Mouse (Mus musculus) intestine, embryonic 14.5 days (tissue): ENCODE data around the gene Gm11985. TPM values are rescaled to one million over a fixed set of nuclear protein-coding genes. Genes with fewer than 3 reads are reported as not detected.

Experiments
- ATAC-seq: fragments of 200-750 bp; cut with Nextera tagmentation; replicated peaks from 2 replicates; pipeline ENCODE4 v1.8.0; 2017; ENCODE audit warnings: low read depth, moderate number of reproducible peaks, moderate TSS enrichment, moderate library complexity; ENCODE audit not compliant: low FRiP score, low TSS enrichment
- DNase-seq: peaks from one replicate; pipeline ENCODE4 v3.0.0-alpha.2; 2018; ENCODE audit warnings: low spot score
- H3K27ac ChIP-seq: fragments of 300-500 bp; sonication (generic); 2 replicates; pipeline ENCODE4 v1.5.1; 2014; ENCODE audit warnings: low read depth, mild to moderate bottlenecking, control low read depth
- H3K27me3 ChIP-seq: fragments of 300-500 bp; sonication (generic); replicated peaks from 2 replicates; pipeline ENCODE4 v1.6.1; 2014; ENCODE audit warnings: low read length, control low read depth; ENCODE audit not compliant: control insufficient read depth, insufficient read depth
- H3K36me3 ChIP-seq: fragments of 300-500 bp; sonication (generic); 2 replicates; pipeline ENCODE4 v1.6.1; 2014; ENCODE audit warnings: low read length, control low read depth; ENCODE audit not compliant: control insufficient read depth, insufficient read depth
- H3K4me1 ChIP-seq: fragments of 300-500 bp; sonication (generic); replicated peaks from 2 replicates; pipeline ENCODE4 v1.6.1; 2014; ENCODE audit warnings: low read length, control low read depth, mixed read lengths; ENCODE audit not compliant: control insufficient read depth, insufficient read depth
- H3K4me2 ChIP-seq: fragments of 300-500 bp; sonication (generic); 2 replicates; pipeline ENCODE4 v1.6.1; 2014; ENCODE audit warnings: low read length
- H3K4me3 ChIP-seq: fragments of 300-500 bp; sonication (generic); 2 replicates; pipeline ENCODE4 v1.5.1; 2014; ENCODE audit warnings: low read depth, low read length, control low read depth, mixed read lengths
- H3K9ac ChIP-seq: fragments of 300-500 bp; sonication (generic); 2 replicates; pipeline ENCODE4 v1.6.1; 2014; ENCODE audit warnings: mild to moderate bottlenecking, low read length
- H3K9me3 ChIP-seq: fragments of 300-500 bp; sonication (generic); 2 replicates; pipeline ENCODE4 v1.6.1; 2016; ENCODE audit warnings: low read length, control low read depth; ENCODE audit not compliant: control insufficient read depth
- WGBS: fragments of 180-500 bp; shearing (Covaris S2); extraction: QIAGEN DNeasy Blood & Tissue Kit; methylation state at CpG from one replicate; pipeline ENCODE4 v1.1.7; 2014; 5-methylcytosine and 5-hydroxymethylcytosine counted together
- polyA plus RNA-seq: library from polyadenylated mRNA; unstranded; fragments of >200 nt; fragmentation: Nextera tagmentation; extraction: Ambion mirVana; gene quantifications from 2 replicates; pipeline ENCODE4 v1.2.1, GENCODE M21; 2014

Gene Gm11985
- polyA plus RNA-seq, 1 experiment from 2014 or later, result not detected

DNA sequence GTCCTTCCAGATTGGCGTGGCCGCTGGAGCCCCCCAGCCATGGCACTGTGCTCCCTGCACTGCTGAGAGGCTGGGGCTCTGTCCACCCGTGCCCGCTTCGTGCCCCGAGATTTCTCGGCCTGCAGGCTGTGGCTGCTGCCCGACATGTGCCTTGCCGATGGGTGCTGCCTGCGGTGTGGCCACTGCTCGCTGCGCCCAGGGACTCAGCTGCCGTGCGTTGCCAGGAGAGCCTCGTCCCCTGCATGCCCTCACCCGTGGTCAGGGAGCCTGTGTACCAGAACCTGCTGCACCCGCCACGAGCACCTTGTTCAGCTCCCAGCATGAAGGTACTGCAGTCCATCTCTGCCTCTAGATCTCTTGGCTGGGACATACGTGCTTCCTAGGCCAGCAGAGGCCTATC lies 9.6 kb upstream of the Gm11985 start:
- no peak overlapping the region for H3K27ac ChIP-seq
- peak; percentile 1; the same call in 1 of the 2 replicates for ATAC-seq

DNA sequence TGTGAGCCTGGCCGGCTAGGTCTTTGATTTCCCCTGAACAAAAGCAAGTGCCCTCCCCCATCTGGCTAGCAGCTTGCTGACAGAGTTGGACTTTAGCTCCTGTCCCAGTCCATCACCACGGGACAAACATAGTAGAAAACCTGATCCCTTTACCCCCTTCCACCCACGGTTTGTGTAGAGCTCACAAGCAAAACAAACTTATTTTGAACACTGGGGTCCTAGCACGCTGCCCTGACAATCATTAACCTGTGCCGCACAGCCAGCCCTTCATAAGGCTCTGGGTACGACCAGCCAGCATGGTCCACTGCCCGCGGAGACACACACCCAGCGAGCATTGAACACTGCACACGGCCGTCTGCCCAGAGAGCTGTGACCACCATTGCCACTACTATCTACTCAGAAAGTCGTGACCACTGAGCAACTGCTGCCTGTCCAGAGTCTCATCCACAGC lies 9.1 kb upstream of the Gm11985 start, which contains the start of gene Igfbp1:
Gene Igfbp1, plus strand, starts transcription at position 292 of the 451 bp plus-strand sequence.
- Histone ChIP-seq H3K9ac (no peak within 1 kb of the TSS), H3K27me3 (no peaks in the 10 kb centered on the region), H3K4me3 (no peak within 1 kb of the TSS), H3K9me3 (0 out of 2 replicates have a peak, but pooled peaks cover 4% of the 10 kb centered on the region), H3K4me2 (no peak within 1 kb of the TSS), H3K4me1 (no peaks in the 10 kb centered on the region), H3K36me3 (no peaks in the 10 kb centered on the region), H3K27ac (no peak within 1 kb of the TSS)
- DNase-seq, result no peak
- 54% methylated on average over 12 of the region's 12 CpGs for WGBS
- peak; percentile 20; the same call in 1 of the 2 replicates for ATAC-seq

More for the DNA sequence above, 9.6 kb upstream of the Gm11985 start:
- H3K4me1 ChIP-seq, result no peaks in the 10 kb centered on the region
- no peak overlapping the region for H3K4me2 ChIP-seq
- 92% methylated on average over 19 of the region's 19 CpGs for WGBS
- DNase-seq, result no peak
- no peak overlapping the region for H3K4me3 ChIP-seq
- H3K9ac ChIP-seq, result no peak overlapping the region
- no peaks in the 10 kb centered on the region for H3K27me3 ChIP-seq
- H3K9me3 ChIP-seq, result 0 out of 2 replicates have a peak, but pooled peaks cover 4% of the 10 kb centered on the region
- no peaks in the 10 kb centered on the region for H3K36me3 ChIP-seq

DNA sequence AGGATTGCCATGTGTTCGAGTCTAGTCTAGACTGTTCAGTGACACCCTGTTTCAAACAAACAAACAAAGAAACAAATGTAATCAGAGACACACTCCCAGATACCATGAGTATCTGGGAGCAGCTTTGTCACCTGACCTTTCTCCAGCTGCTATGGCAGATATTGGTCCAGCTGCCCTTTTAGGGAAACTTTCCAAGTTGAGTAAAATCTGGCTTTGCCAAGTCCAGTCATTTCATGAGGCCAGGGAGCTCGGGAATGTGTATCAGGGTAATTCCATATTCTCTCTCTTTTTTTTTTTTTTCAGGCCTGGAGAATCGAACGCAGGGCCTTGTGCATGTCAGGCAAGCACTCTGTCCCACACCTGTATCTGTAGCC lies 6.9 kb upstream of the Gm11985 start:
- Histone ChIP-seq H3K36me3 (no peaks in the 10 kb centered on the region), H3K4me1 (no peaks in the 10 kb centered on the region), H3K4me2 (no peak overlapping the region), H3K27ac (no peak overlapping the region), H3K4me3 (no peak overlapping the region), H3K27me3 (no peaks in the 10 kb centered on the region), H3K9ac (no peak overlapping the region), H3K9me3 (0 out of 2 replicates have a peak, but pooled peaks cover 4% of the 10 kb centered on the region)
- WGBS, result 88% methylated on average over 4 of the region's 4 CpGs
- ATAC-seq (no peak), DNase-seq (no peak)

DNA sequence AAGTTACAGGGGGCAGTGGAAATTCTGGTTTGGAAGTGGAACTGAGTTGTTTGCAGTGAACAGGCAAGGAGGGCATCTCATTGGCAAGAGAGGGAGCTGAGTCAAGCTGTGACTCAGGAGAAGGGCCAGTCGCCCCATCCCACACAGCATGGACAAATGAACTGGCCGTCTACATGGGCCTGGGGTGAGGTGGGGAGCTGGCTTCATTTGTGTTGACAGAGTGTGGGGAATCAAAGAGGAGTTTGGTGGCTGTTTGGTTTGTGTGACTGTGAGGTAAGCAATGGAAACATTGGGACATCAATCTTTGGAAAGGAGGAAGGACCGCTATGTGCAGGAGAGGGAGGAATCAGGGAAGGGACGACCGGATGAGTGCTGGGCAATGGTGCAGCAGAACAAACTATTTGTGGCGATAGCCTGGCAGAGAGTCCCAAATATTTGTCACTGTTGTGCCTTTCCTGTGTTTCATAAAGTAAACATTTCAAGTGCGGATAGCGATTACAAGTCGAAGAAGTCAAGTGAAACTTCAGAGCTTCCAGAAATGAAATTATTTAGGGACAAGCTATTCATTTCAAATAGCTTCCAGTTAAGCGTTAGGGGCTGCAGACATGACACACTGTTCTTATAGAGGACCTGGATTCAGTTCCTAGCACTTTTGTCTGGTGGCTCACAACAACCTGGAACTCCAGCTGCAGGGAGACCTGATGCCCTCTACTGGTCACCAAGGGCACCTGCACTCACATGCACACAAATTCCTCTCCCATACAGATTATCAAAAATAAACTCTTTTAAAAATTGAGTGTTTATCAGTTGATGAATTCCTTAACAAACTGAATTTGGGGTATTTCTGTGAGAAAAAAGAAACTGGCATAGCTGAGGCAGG lies 6.3 kb upstream of the Gm11985 start:
- no peak overlapping the region for H3K9ac ChIP-seq
- ATAC-seq (no peak), DNase-seq (no peak)
- no peak overlapping the region for H3K4me2 ChIP-seq
- no peak overlapping the region for H3K27ac ChIP-seq
- no peaks in the 10 kb centered on the region for H3K36me3 ChIP-seq
- no peaks in the 10 kb centered on the region for H3K4me1 ChIP-seq
- H3K4me3 ChIP-seq, result no peak overlapping the region
- 0 out of 2 replicates have a peak, but pooled peaks cover 4% of the 10 kb centered on the region for H3K9me3 ChIP-seq
- H3K27me3 ChIP-seq, result no peaks in the 10 kb centered on the region
- 86% methylated on average over 10 of the region's 10 CpGs for WGBS

DNA sequence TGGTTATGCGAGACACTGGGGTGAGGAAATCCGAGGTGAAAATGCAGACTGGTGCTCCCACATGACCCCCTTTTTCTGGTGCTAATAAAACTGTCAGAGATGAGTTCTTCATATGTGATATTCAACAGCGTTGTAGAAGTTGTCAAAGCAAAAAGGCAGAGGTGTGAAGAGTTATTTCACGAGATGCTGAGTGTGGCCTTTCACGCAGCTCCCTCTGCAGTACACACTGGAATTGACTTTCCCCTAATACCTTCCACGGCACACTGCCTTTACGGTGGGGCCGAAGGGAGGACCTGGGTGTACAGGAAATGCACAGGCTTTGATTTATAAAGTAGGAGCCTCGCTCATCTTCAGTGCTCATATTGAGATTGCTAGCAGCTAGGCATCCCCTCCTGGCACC lies 4.8 kb upstream of the Gm11985 start:
- H3K4me2 ChIP-seq, result no peak overlapping the region
- H3K27ac ChIP-seq, result no peak overlapping the region
- no peak for ATAC-seq
- no peak for DNase-seq
- H3K27me3 ChIP-seq, result no peaks in the 10 kb centered on the region
- H3K36me3 ChIP-seq, result no peaks in the 10 kb centered on the region
- no peak overlapping the region for H3K9ac ChIP-seq
- no peaks in the 10 kb centered on the region for H3K4me1 ChIP-seq
- H3K4me3 ChIP-seq, result no peak overlapping the region
- WGBS, result 42% methylated on average over 9 of the region's 9 CpGs
- 0 out of 2 replicates have a peak, but pooled peaks cover 4% of the 10 kb centered on the region for H3K9me3 ChIP-seq

DNA sequence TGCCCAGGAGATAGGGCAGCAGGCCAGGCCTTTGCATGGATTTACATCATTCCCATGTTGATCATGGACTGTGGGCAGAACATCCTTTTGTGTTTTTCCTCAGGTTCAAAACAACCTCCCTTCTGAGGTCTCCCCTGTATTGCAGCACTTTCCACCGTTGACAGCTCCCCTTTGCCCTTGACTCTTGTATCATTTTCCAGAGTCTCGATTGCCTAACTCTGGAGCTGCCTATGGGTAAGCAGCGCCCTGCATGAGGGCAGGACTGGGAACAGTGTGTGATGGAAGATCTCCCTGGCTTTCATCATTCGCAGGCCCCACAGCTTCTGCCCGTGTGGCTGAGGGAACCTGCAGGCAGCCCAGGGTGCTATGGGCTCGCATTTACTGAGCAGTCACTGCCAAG lies 4.3 kb upstream of the Gm11985 start:
- WGBS, result 38% methylated on average over 6 of the region's 6 CpGs
- Histone ChIP-seq H3K4me1 (no peaks in the 10 kb centered on the region), H3K27ac (no peak overlapping the region), H3K4me2 (no peak overlapping the region), H3K27me3 (no peaks in the 10 kb centered on the region), H3K4me3 (no peak overlapping the region), H3K9ac (no peak overlapping the region), H3K36me3 (no peaks in the 10 kb centered on the region), H3K9me3 (0 out of 2 replicates have a peak, but pooled peaks cover 4% of the 10 kb centered on the region)
- ATAC-seq (no peak), DNase-seq (no peak)

DNA sequence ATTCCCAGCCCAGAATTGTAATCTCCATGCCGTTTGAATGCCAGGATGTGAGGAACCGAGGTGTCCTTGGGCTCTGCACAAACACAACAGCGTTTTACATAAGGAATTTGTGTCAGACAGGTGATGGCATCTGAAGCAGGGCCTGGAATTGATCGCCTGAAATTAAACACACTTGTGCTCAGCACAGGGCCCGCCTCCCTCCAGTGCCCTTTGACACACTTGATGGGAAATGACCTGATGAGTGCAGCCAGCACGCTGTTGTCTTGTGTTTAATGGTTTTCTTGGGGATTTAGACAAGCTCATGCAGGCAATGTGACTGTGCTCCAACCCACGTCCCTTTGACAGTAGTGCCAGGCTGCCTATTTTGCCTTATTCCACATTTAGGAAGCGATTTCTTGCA lies 897 bp downstream of the Gm11985 start:
- Histone ChIP-seq H3K27ac (no peak overlapping the region), H3K4me2 (no peak overlapping the region), H3K36me3 (no peaks in the 10 kb centered on the region), H3K4me3 (no peak overlapping the region), H3K27me3 (no peaks in the 10 kb centered on the region), H3K9ac (no peak overlapping the region), H3K4me1 (no peaks in the 10 kb centered on the region; the same call in 1 of the 2 replicates), H3K9me3 (no peaks in the 10 kb centered on the region)
- DNase-seq (no peak), ATAC-seq (no peak)
- WGBS, result 46% methylated on average over 8 of the region's 8 CpGs

DNA sequence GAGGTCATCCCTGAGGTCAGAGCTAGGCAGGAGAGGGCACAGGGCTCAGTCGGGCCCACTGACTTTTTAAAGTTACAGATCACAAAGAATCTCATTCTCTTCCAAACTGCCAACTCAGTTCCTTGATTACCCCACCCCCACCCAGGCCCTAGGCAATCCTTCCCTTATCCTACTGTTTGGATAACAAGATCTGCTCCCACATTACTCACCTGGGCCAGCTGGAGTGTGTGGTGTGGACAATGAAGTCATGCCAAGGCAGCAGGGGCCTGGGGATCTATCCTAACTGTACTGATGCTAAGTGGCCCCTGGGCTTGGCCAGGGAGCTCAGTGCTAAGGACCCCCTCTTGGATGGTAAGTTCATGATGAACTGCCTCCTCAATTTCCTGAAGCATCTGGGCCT lies 3.9 kb downstream of the Gm11985 start:
- Histone ChIP-seq H3K9ac (no peak overlapping the region), H3K4me1 (no peaks in the 10 kb centered on the region; the same call in 1 of the 2 replicates), H3K36me3 (no peaks in the 10 kb centered on the region), H3K4me3 (no peak overlapping the region), H3K9me3 (no peaks in the 10 kb centered on the region), H3K4me2 (no peak overlapping the region), H3K27me3 (no peaks in the 10 kb centered on the region), H3K27ac (no peak overlapping the region)
- WGBS, result 39% methylated on average over 1 of the region's 1 CpGs
- DNase-seq (no peak), ATAC-seq (no peak; the same call in 1 of the 2 replicates)
